Mouse (Mus musculus): ENCODE measurements around the gene Fem1b.

- TF ChIP-seq CTCF (IDR thresholded peaks at IDR 0.05; ENCODE audit: low read depth, low read length), result no peak
- no peak for TF ChIP-seq POLR2A (IDR thresholded peaks at IDR 0.05; ENCODE audit: extremely low read depth, insufficient read depth, low read length)
Observed at GRCm38 (mm10) chr9:62749666-62750065, 62.1 kb downstream of the Fem1b start.
